Mouse (Mus musculus): ENCODE measurements around the gene Kitl.

DNA sequence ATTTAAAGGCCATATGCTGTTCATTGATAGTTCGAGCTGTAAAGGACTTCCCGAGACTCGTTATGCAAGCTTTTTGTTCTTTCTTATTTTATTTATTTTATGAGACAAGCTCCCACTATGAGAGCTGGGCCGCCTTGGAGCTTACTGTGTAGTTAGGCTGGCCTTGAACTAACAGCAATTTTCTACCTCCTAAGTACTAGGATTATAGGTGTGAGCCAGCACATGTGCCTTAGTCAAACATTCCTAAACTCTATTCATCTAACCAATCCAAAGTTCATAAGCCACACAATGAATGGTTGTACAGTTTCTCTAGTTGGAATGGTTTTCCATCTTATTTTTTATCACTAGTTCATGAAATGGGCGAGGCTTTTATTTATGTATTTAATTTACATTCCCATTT, 28.3 kb downstream of the Kitl start:
- TF ChIP-seq CTCF (IDR thresholded peaks at IDR 0.05; ENCODE audit: extremely low read depth, insufficient read depth, insufficient read length, insufficient replicate concordance): no peak
- no peak for TF ChIP-seq POLR2A (IDR thresholded peaks at IDR 0.05; ENCODE audit: low read depth, low read length)
